Mouse (Mus musculus) B cell, adult 62 days (primary cell): ENCODE measurements around the gene Mrpl50. TPM values are rescaled to one million over a fixed set of nuclear protein-coding genes. Genes with fewer than 3 reads are reported as not detected.

Experiments used
- total RNA-seq: library from RNA; stranded (reverse); gene quantifications from 4 replicates; pipeline ENCODE4 v1.2.4, GENCODE M21; 2023

Mrpl50 gene
- total RNA-seq: 10.0 to 12.4 TPM (median 10.4 TPM) in 4 replicates

GRCm38 (mm10) chr4:49520572-49521340 is at the start of gene Mrpl50, which contains the start of gene Zfp189:
Gene Mrpl50, minus strand, starts transcription at chr4:49521093.
Gene Zfp189, plus strand, starts transcription at chr4:49521176.

GRCm38 (mm10) chr4:49549383-49549782 is 28.5 kb upstream of the Mrpl50 start, which contains the start of gene Aldob:
Gene Aldob, minus strand, starts transcription at chr4:49549546.

GRCm38 (mm10) chr4:49506386-49506785 is 14.5 kb downstream of the Mrpl50 start, which contains the start of gene Baat:
Gene Baat, minus strand, starts transcription at chr4:49506557.

GRCm38 (mm10) chr4:49473435-49474100 is 47.3 kb downstream of the Mrpl50 start, which contains the start of gene Acnat1:
Gene Acnat1, minus strand, starts transcription at chr4:49473912.

Other genes starting within 250 kb of the Mrpl50 start
- gene Acnat2, start 112.9 kb downstream of the Mrpl50 start, total RNA-seq: not detected in 4 replicates
- not detected in 4 replicates for gene Acnat1, start 47.2 kb downstream of the Mrpl50 start, total RNA-seq
- gene Baat, start 14.5 kb downstream of the Mrpl50 start, total RNA-seq: not detected in 4 replicates
- 3.0 to 4.8 TPM (median 4.2 TPM) in 4 replicates for gene Zfp189, start 83 bp upstream of the Mrpl50 start, total RNA-seq
- not detected in 4 replicates for gene Aldob, start 28.5 kb upstream of the Mrpl50 start, total RNA-seq
- not detected in 4 replicates for gene Tmem246, start 76.8 kb upstream of the Mrpl50 start, total RNA-seq
- gene Rnf20, start 110.9 kb upstream of the Mrpl50 start, total RNA-seq: 129 to 159 TPM (median 144 TPM) in 4 replicates
- gene Ppp3r2, start 160.9 kb upstream of the Mrpl50 start, total RNA-seq: not detected in 4 replicates